Mouse (Mus musculus) bone marrow macrophage, adult 2 months (primary cell): ENCODE data around the gene Sept9.

Experiments used
- CTCF ChIP-seq: IDR thresholded peaks from 2 replicates; pipeline ENCODE4 v1.5.1; 2012; ENCODE audit warnings: low read depth, mild to moderate bottlenecking, low read length, moderate library complexity
- POLR2A ChIP-seq: IDR thresholded peaks from 2 replicates; pipeline ENCODE4 v1.6.1; 2012; ENCODE audit warnings: mild to moderate bottlenecking, low read depth, low read length, borderline replicate concordance

- no peak for TF ChIP-seq POLR2A
- TF ChIP-seq CTCF: no peak
Measured at GRCm38 (mm10) chr11:117322311-117322710, 122.8 kb downstream of the Sept9 start.
